In the genomic region with DNA sequence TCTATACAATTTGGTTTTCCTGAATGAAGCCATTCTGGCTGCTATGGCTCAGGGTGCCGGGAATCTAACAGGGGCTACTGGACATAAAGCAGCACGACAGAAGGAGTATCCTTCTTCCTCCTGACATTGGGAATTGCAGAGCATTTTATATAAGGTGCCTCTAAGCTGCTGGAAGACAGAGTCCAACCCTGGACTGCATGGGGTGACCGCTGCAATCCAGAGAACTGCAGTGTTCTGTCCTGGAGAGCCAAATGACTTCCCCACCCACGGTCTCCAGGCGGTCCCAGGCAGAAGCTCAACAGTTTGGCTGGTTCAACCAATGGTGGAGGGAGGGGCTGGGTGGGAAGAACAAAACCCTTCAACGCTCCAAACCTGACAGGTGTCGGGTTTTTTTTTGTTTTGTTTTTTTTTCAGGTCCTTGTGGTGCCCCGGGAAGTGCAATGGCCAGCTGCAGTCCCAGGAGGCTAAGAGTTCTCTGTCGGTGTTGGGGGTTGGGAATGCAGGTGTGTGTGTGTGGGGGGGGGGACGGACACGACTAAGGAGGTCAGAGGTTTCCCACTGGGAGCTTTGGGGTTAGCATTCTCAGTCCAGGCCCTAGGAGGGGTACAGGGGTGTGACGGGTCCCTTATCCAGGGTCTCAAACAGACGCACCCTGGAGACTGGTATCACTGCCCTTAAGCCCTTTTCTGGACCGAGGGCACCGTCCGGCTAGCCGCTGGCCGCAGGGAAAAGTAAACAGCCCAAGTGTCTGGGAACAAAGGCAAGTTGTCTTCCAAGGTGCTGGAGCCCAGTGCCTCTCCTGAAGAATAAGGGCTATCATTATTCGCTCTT, we compare ENCODE assay signal across 8 mouse cellular contexts. TPM values are rescaled to one million over a fixed set of nuclear protein-coding genes. Genes with fewer than 3 reads are reported as not detected.
A peak's percentile ranks its signal among the peaks of the same experiment; 100 is the strongest.
DNase-seq lines count a peak whose midpoint lies in the region; ATAC-seq and TF ChIP-seq lines count a peak whose summit lies in the region.

No protein-coding gene starts in this region.

- 13% methylated on average over 19 of the region's 19 CpGs for WGBS in lung, adult 2 months
- WGBS in embryonic facial prominence, embryonic 12.5 days = 2% methylated on average over 19 of the region's 19 CpGs
- 5% methylated on average over 19 of the region's 19 CpGs for WGBS in hindbrain, embryonic 15.5 days

- no peak for ATAC-seq in embryonic facial prominence, embryonic 12.5 days (ENCODE audit: insufficient number of reproducible peaks, insufficient read depth, low FRiP score, low TSS enrichment)
- ATAC-seq in hindbrain, embryonic 15.5 days (ENCODE audit: low FRiP score, low read depth) = no peak

- H3K27me3 ChIP-seq in embryonic facial prominence, embryonic 12.5 days = peaks cover 10% of the 10 kb centered on the region; the same call in 1 of the 2 replicates
- H3K27me3 ChIP-seq in hindbrain, embryonic 15.5 days = no peaks in the 10 kb centered on the region
- H3K27me3 ChIP-seq in myocyte (ENCODE audit: control insufficient read depth, insufficient read depth, insufficient read length) = no peaks in the 10 kb centered on the region

- H3K79me2 ChIP-seq in myocyte (ENCODE audit: control insufficient read depth, insufficient read depth) = peaks cover 47% of the 10 kb centered on the region

- no peak for TF ChIP-seq POLR2A in lung, adult 2 months (IDR thresholded peaks at IDR 0.05; ENCODE audit: borderline replicate concordance, extremely low read depth, low read depth, low read length)
- no peak for TF ChIP-seq POLR2A in myocyte (IDR thresholded peaks at IDR 0.05; ENCODE audit: insufficient read length, low read depth)

- H3K4me1 ChIP-seq in lung, adult 2 months (ENCODE audit: control insufficient read depth, insufficient read depth, low read length) = peaks cover 5% of the 10 kb centered on the region
- H3K4me1 ChIP-seq in embryonic facial prominence, embryonic 12.5 days = peaks cover 49% of the 10 kb centered on the region
- peaks cover 53% of the 10 kb centered on the region for H3K4me1 ChIP-seq in hindbrain, embryonic 15.5 days (replicated peaks)

- H3K27ac ChIP-seq in embryonic facial prominence, embryonic 12.5 days = peak overlapping the region; percentile 99
- peak overlapping the region; percentile 92 for H3K27ac ChIP-seq in hindbrain, embryonic 15.5 days (replicated peaks)

- H3K9ac ChIP-seq in embryonic facial prominence, embryonic 12.5 days = peak overlapping the region; percentile 92
- H3K9ac ChIP-seq in hindbrain, embryonic 15.5 days = peak overlapping the region; percentile 82

- H3K9me3 ChIP-seq in embryonic facial prominence, embryonic 12.5 days = no peaks in the 10 kb centered on the region
- no peaks in the 10 kb centered on the region for H3K9me3 ChIP-seq in hindbrain, embryonic 15.5 days

- no peak for DNase-seq in lung, adult 2 months
- DNase-seq in lung, postnatal 25 days (ENCODE audit: low spot score) = no peak
- no peak for DNase-seq in adrenal gland, postnatal 10 days
- no peak for DNase-seq in right cerebral cortex, postnatal 36 days (ENCODE audit: low spot score in 2 of 2)
- DNase-seq in cerebellum, adult 8-10 months = no peak

- H3K4me2 ChIP-seq in embryonic facial prominence, embryonic 12.5 days (replicated peaks) = peak overlapping the region; percentile 68
- peak overlapping the region; percentile 87 for H3K4me2 ChIP-seq in hindbrain, embryonic 15.5 days
- peak overlapping the region; percentile 83 for H3K4me2 ChIP-seq in myocyte (ENCODE audit: low read depth)

- H3K4me3 ChIP-seq in lung, adult 2 months (replicated peaks; ENCODE audit: extremely low read depth, low read depth, low read length) = peak overlapping the region; percentile 55
- H3K4me3 ChIP-seq in embryonic facial prominence, embryonic 12.5 days = peak overlapping the region; percentile 75
- H3K4me3 ChIP-seq in hindbrain, embryonic 15.5 days = peak overlapping the region; percentile 87
- peak overlapping the region; percentile 49 for H3K4me3 ChIP-seq in myocyte

- peaks cover 7% of the 10 kb centered on the region for H3K36me3 ChIP-seq in embryonic facial prominence, embryonic 12.5 days
- peaks cover 4% of the 10 kb centered on the region; the same call in 1 of the 2 replicates for H3K36me3 ChIP-seq in hindbrain, embryonic 15.5 days
- peaks cover 4% of the 10 kb centered on the region for H3K36me3 ChIP-seq in myocyte (ENCODE audit: control insufficient read depth, insufficient read depth)

- no peak for TF ChIP-seq CTCF in lung, adult 2 months (IDR thresholded peaks at IDR 0.05; ENCODE audit: insufficient read depth, low read length)

- peak overlapping the region; percentile 79 for H3ac ChIP-seq in myocyte (ENCODE audit: control insufficient read depth, insufficient read length)

TF ChIP-seq in myocyte, 11 proteins besides CTCF, POLR2A, EP300 and RAD21:
- TF ChIP-seq USF1 (IDR thresholded peaks at IDR 0.05; ENCODE audit: low read depth) = no peak
- no peak for TF ChIP-seq SRF (IDR thresholded peaks at IDR 0.05; ENCODE audit: control insufficient read depth, insufficient read length, low read depth)
- peak in 2 of 3 experiments; percentile 1 to 15 for TF ChIP-seq MYOG (IDR thresholded peaks at IDR 0.05; ENCODE audit: control insufficient read depth in 1 of 3, insufficient read depth in 1 of 3, insufficient read length in 2 of 3, low read depth in 2 of 3)
- no peak for TF ChIP-seq CEBPB (IDR thresholded peaks at IDR 0.05; ENCODE audit: insufficient read depth, poor library complexity, severe bottlenecking)
- no peak for TF ChIP-seq REST (IDR thresholded peaks at IDR 0.05; ENCODE audit: insufficient read depth, insufficient read length)
- no peak for TF ChIP-seq TCF3 (IDR thresholded peaks at IDR 0.05; ENCODE audit: insufficient read length, low read depth)
- peak in 1 of 3 experiments; percentile 0 for TF ChIP-seq MYOD1 (IDR thresholded peaks at IDR 0.05; ENCODE audit: control insufficient read depth in 1 of 3, insufficient read length in 2 of 3, low read depth in 2 of 3)
- TF ChIP-seq POLR2AphosphoS2 (IDR thresholded peaks at IDR 0.05; ENCODE audit: insufficient read length, low read depth) = no peak
- TF ChIP-seq TCF12 (IDR thresholded peaks at IDR 0.05; ENCODE audit: insufficient read depth, poor library complexity, severe bottlenecking) = no peak

RNA-seq across cellular contexts. Expression of a gene that starts 1.4 kb away (rescaled TPM):
- polyA plus RNA-seq in lung, adult 2 months (2012; rRNA removed) = 1.3 and 1.7 TPM in 2 replicates
- polyA plus RNA-seq in embryonic facial prominence, embryonic 12.5 days (2016; fragmentation: Nextera tagmentation; extraction: Ambion mirVana) = 69.6 and 80.7 TPM in 2 replicates
- polyA plus RNA-seq in hindbrain, embryonic 15.5 days (2015; fragmentation: Nextera tagmentation; extraction: Ambion mirVana) = 19.4 and 20.6 TPM in 2 replicates
- polyA plus RNA-seq in myocyte (2012; fragmentation: generic; extraction: Trizol) = 21.3 TPM
- total RNA-seq in adrenal gland, postnatal 10 days (2021) = 1 to 10 TPM; 7.9 to 9.3 TPM
